Mouse (Mus musculus): Measurements from ENCODE around the gene Hbb-y.

DNA sequence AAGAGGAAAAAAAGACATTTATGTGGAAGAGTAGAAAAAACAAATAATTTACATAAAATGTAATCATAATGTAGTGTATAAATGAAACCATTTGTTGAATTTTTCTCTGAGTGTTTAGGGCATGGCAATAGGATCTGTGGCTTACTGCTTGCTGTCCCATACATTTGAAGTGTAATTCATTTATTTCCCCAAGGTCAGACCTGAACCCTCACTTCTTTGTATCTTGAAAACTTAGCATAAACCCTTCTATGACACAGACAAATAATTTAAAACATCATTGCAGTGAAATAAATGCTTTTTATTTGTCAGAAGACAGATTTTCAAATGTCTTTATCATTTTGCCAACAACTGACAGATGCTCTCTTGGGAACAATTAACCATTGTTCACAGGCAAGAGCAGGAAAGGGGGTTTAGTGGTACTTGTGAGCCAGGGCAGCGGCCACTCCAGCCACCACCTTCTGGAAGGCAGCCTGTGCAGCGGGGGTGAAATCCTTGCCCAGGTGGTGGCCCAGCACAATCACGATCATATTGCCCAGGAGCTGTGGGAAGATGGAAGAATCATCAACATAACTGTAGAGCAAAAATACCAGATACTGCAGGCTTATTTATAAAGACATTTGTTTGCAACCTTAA lies 26.6 kb downstream of the Hbb-y start:
- TF ChIP-seq CTCF (IDR thresholded peaks at IDR 0.05; ENCODE audit: low read depth) (no peak), EP300 (optimal IDR thresholded peaks at IDR 0.05) (no peak)

Measured in stomach, postnatal 0 days (tissue).